Mouse (Mus musculus): ENCODE data around the gene Pnma1. TPM values are rescaled to one million over a fixed set of nuclear protein-coding genes. Genes with fewer than 3 reads are reported as not detected.

Pnma1 gene
- total and polyA plus RNA-seq, 3 experiments, result 0.31 to 0.46 TPM; not detected in 1

GRCm38 (mm10) chr12:84128576-84128975 lies 19.7 kb downstream of the Pnma1 start:
- no peak overlapping the region for H3K4me3 ChIP-seq (ENCODE audit: control insufficient read depth in 1 of 2, insufficient read depth in 1 of 2, low read depth in 2 of 2, low read length in 2 of 2)
- TF ChIP-seq CHD1 (IDR thresholded peaks at IDR 0.05; ENCODE audit: low read depth, low read length) (no peak), RAD21 (IDR thresholded peaks at IDR 0.05; ENCODE audit: low read depth, low read length) (no peak), CTCF (IDR thresholded peaks at IDR 0.05 in 2 of 3, conservative IDR thresholded peaks at IDR 0.05 in 1 of 3; ENCODE audit: control insufficient read depth in 1 of 3, insufficient read depth in 1 of 3, low read depth in 2 of 3, low read length in 3 of 3, poor library complexity in 1 of 3, severe bottlenecking in 1 of 3) (no peak), ZC3H11A (IDR thresholded peaks at IDR 0.05; ENCODE audit: low read depth, low read length) (no peak), USF1 (IDR thresholded peaks at IDR 0.05; ENCODE audit: low read depth, low read length) (no peak), TCF12 (IDR thresholded peaks at IDR 0.05; ENCODE audit: low read depth, low read length) (no peak), MAZ (IDR thresholded peaks at IDR 0.05; ENCODE audit: low read depth, low read length) (no peak), NRF1 (IDR thresholded peaks at IDR 0.05; ENCODE audit: insufficient read depth, low read depth, low read length, poor library complexity, severe bottlenecking) (no peak), ZKSCAN1 (IDR thresholded peaks at IDR 0.05; ENCODE audit: low read depth, low read length) (no peak)
- no peak overlapping the region for H3K9ac ChIP-seq (ENCODE audit: control insufficient read depth, low read depth, low read length, poor library complexity, severe bottlenecking)
- H3K27me3 ChIP-seq (ENCODE audit: control insufficient read depth in 1 of 2, insufficient read depth in 2 of 2, low read length in 2 of 2), result no peaks in the 10 kb centered on the region
- H3K79me2 ChIP-seq (ENCODE audit: control insufficient read depth, insufficient read depth, low read length, poor library complexity), result no peaks in the 10 kb centered on the region
- H3K4me1 ChIP-seq (ENCODE audit: control insufficient read depth in 1 of 2, insufficient read depth in 2 of 2, low read length in 2 of 2), result 0 out of 4 replicates have a peak, but pooled peaks cover 0 to 7% of the 10 kb centered on the region in 2 experiments
- no peak for DNase-seq (ENCODE audit: low read depth, low spot score)
- H3K36me3 ChIP-seq (ENCODE audit: control insufficient read depth in 1 of 2, insufficient read depth in 2 of 2, low read length in 2 of 2), result no peaks in the 10 kb centered on the region
- no peak overlapping the region for H3K27ac ChIP-seq (ENCODE audit: control insufficient read depth, low read depth, low read length)
- no peaks in the 10 kb centered on the region for H3K9me3 ChIP-seq (replicated peaks; ENCODE audit: insufficient read depth, low read length)

DNA sequence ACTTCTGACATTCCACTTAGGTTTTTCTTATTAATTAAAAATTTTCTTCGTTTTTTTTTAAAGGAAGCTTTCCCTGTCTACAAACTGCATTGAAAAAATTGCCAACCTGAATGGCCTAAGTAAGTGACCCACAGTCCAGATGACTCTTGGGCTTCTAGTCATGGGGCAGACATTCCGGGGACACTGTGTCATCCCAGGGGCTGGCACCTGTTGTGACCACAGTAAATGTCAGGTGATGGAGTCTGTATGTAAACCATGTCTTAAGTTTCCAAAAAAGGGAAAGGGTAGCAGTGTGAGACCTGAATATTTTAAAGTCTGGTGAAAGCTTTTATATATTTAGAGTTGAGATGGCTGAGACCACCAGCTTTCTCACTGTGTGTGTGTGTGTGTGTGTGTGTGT lies 21.4 kb downstream of the Pnma1 start:
- TF ChIP-seq ZKSCAN1 (IDR thresholded peaks at IDR 0.05; ENCODE audit: low read depth, low read length) (no peak), CHD2 (IDR thresholded peaks at IDR 0.05; ENCODE audit: low read length) (no peak)
- no peaks in the 10 kb centered on the region for H3K27me3 ChIP-seq (ENCODE audit: control insufficient read depth in 1 of 2, insufficient read depth in 2 of 2, low read length in 2 of 2)
- DNase-seq (ENCODE audit: low read depth, low spot score), result no peak
- H3K9ac ChIP-seq (ENCODE audit: control insufficient read depth, low read depth, low read length, poor library complexity, severe bottlenecking), result no peak overlapping the region
- no peak overlapping the region for H3K27ac ChIP-seq (ENCODE audit: control insufficient read depth, low read depth, low read length)
- H3K4me1 ChIP-seq (ENCODE audit: control insufficient read depth in 1 of 2, insufficient read depth in 2 of 2, low read length in 2 of 2), result 0 out of 4 replicates have a peak, but pooled peaks cover 0 to 7% of the 10 kb centered on the region in 2 experiments
- no peaks in the 10 kb centered on the region for H3K9me3 ChIP-seq (replicated peaks; ENCODE audit: insufficient read depth, low read length)
- H3K79me2 ChIP-seq (ENCODE audit: control insufficient read depth, insufficient read depth, low read length, poor library complexity), result no peaks in the 10 kb centered on the region
- no peak overlapping the region for H3K4me3 ChIP-seq (ENCODE audit: control insufficient read depth in 1 of 2, insufficient read depth in 1 of 2, low read depth in 2 of 2, low read length in 2 of 2)
- no peaks in the 10 kb centered on the region for H3K36me3 ChIP-seq (ENCODE audit: control insufficient read depth in 1 of 2, insufficient read depth in 2 of 2, low read length in 2 of 2)

- no peaks in the 10 kb centered on the region for H3K79me2 ChIP-seq (ENCODE audit: control insufficient read depth, insufficient read depth, low read length, poor library complexity)
- H3K9me3 ChIP-seq (replicated peaks; ENCODE audit: insufficient read depth, low read length), result no peaks in the 10 kb centered on the region
- H3K4me3 ChIP-seq (ENCODE audit: control insufficient read depth in 1 of 2, insufficient read depth in 1 of 2, low read depth in 2 of 2, low read length in 2 of 2), result no peak overlapping the region
- TF ChIP-seq MXI1 (IDR thresholded peaks at IDR 0.05; ENCODE audit: low read depth, low read length), result no peak
- TF ChIP-seq ELF1 (IDR thresholded peaks at IDR 0.05; ENCODE audit: low read depth, low read length), result no peak
- TF ChIP-seq CHD1 (IDR thresholded peaks at IDR 0.05; ENCODE audit: low read depth, low read length), result no peak
- TF ChIP-seq MAFK (IDR thresholded peaks at IDR 0.05; ENCODE audit: borderline replicate concordance, low read depth, low read length), result no peak
- no peak for TF ChIP-seq UBTF (IDR thresholded peaks at IDR 0.05; ENCODE audit: borderline replicate concordance, insufficient read depth, low read depth, low read length)
- H3K36me3 ChIP-seq (ENCODE audit: control insufficient read depth in 1 of 2, insufficient read depth in 2 of 2, low read length in 2 of 2), result no peaks in the 10 kb centered on the region
- H3K9ac ChIP-seq (ENCODE audit: control insufficient read depth, low read depth, low read length, poor library complexity, severe bottlenecking), result no peak overlapping the region
- no peak for DNase-seq (ENCODE audit: low read depth, low spot score)
- H3K27ac ChIP-seq (ENCODE audit: control insufficient read depth, low read depth, low read length), result no peak overlapping the region
- no peaks in the 10 kb centered on the region for H3K27me3 ChIP-seq (ENCODE audit: control insufficient read depth in 1 of 2, insufficient read depth in 2 of 2, low read length in 2 of 2)
- 0 out of 4 replicates have a peak, but pooled peaks cover 0 to 7% of the 10 kb centered on the region in 2 experiments for H3K4me1 ChIP-seq (ENCODE audit: control insufficient read depth in 1 of 2, insufficient read depth in 2 of 2, low read length in 2 of 2)
Measured at GRCm38 (mm10) chr12:84125892-84126291, 22.4 kb downstream of the Pnma1 start.

Data from MEL (cell line).